Mouse (Mus musculus) cortical plate, adult 2 months (tissue): Measurements from ENCODE around the gene Shisa5.

Source experiments
- CTCF ChIP-seq: fragments of 200-500 bp; IDR thresholded peaks from 2 replicates; pipeline ENCODE4 v1.5.1; 2011; ENCODE audit warnings: mild to moderate bottlenecking, control low read depth, low read length; ENCODE audit not compliant: insufficient read depth; ENCODE audit errors: extremely low read depth
- POLR2A ChIP-seq: fragments of 200-500 bp; IDR thresholded peaks from 2 replicates; pipeline ENCODE4 v1.6.1; 2011; ENCODE audit warnings: mild to moderate bottlenecking, low read length, control low read depth; ENCODE audit not compliant: insufficient read depth; ENCODE audit errors: extremely low read depth

GRCm38 (mm10) chr9:108989802-108990461, 48.4 kb upstream of the Shisa5 start:
- no peak for TF ChIP-seq CTCF
- TF ChIP-seq POLR2A: no peak
